Mouse (Mus musculus) kidney, postnatal 0 days (tissue): ENCODE results near the gene Nsun5. TPM values are rescaled to one million over a fixed set of nuclear protein-coding genes. Genes with fewer than 3 reads are reported as not detected.
"Not testable (repeated sequence)": the region's sequence is repeated elsewhere in the genome, so short reads cannot be mapped to it uniquely, and the experiment has no call there.

ENCODE experiments used
- ATAC-seq: fragments of 200-750 bp; cut with Nextera tagmentation; replicated peaks from 2 replicates; pipeline ENCODE4 v1.8.0; 2017; ENCODE audit warnings: low read depth, moderate number of reproducible peaks, moderate TSS enrichment, moderate library complexity; ENCODE audit not compliant: low FRiP score
- DNase-seq: peaks from one replicate; pipeline ENCODE4 v3.0.0-alpha.2; 2016; ENCODE audit warnings: low spot score
- H3K27ac ChIP-seq: fragments of 300-500 bp; sonication (generic); 2 replicates; pipeline ENCODE4 v1.5.1; 2014; ENCODE audit warnings: mild to moderate bottlenecking
- H3K27me3 ChIP-seq: fragments of 300-500 bp; sonication (generic); 2 replicates; pipeline ENCODE4 v1.6.1; 2014; ENCODE audit warnings: low read length, mixed read lengths; ENCODE audit not compliant: insufficient read depth
- H3K36me3 ChIP-seq: fragments of 300-500 bp; sonication (generic); 2 replicates; pipeline ENCODE4 v1.6.1; 2014; ENCODE audit warnings: low read length, mixed read lengths; ENCODE audit not compliant: insufficient read depth
- H3K4me1 ChIP-seq: fragments of 300-500 bp; sonication (generic); replicated peaks from 2 replicates; pipeline ENCODE4 v1.6.1; 2014; ENCODE audit warnings: antibody characterized with exemption, low read length, mixed read lengths; ENCODE audit not compliant: insufficient read depth
- H3K4me2 ChIP-seq: fragments of 300-500 bp; sonication (generic); 2 replicates; pipeline ENCODE4 v1.6.1; 2014; ENCODE audit warnings: mild to moderate bottlenecking, low read length, moderate library complexity, mixed read lengths
- H3K4me3 ChIP-seq: fragments of 300-500 bp; sonication (generic); replicated peaks from 2 replicates; pipeline ENCODE4 v1.5.1; 2014; ENCODE audit warnings: low read depth, low read length
- H3K9ac ChIP-seq: fragments of 300-500 bp; sonication (generic); 2 replicates; pipeline ENCODE4 v1.6.1; 2014; ENCODE audit warnings: low read depth, low read length
- H3K9me3 ChIP-seq: fragments of 300-500 bp; sonication (generic); replicated peaks from 2 replicates; pipeline ENCODE4 v1.6.1; 2016; ENCODE audit warnings: low read length, inconsistent platforms, mixed read lengths
- CTCF ChIP-seq: IDR thresholded peaks from 2 replicates; pipeline ENCODE4 v1.5.1; 2016; ENCODE audit warnings: antibody characterized with exemption, low read depth, mild to moderate bottlenecking, moderate library complexity
- WGBS: fragments of 180-500 bp; shearing (Covaris S2); extraction: QIAGEN DNeasy Blood & Tissue Kit; methylation state at CpG from one replicate; pipeline ENCODE4 v1.1.7; 2014; 5-methylcytosine and 5-hydroxymethylcytosine counted together
- polyA plus RNA-seq: library from polyadenylated mRNA; unstranded; fragments of >200 nt; fragmentation: Nextera tagmentation; extraction: Ambion mirVana; gene quantifications from 2 replicates; pipeline ENCODE4 v1.2.1, GENCODE M21; 2015

Nsun5 gene
- polyA plus RNA-seq, 1 experiment from 2014 or later, result 22.7 TPM

DNA sequence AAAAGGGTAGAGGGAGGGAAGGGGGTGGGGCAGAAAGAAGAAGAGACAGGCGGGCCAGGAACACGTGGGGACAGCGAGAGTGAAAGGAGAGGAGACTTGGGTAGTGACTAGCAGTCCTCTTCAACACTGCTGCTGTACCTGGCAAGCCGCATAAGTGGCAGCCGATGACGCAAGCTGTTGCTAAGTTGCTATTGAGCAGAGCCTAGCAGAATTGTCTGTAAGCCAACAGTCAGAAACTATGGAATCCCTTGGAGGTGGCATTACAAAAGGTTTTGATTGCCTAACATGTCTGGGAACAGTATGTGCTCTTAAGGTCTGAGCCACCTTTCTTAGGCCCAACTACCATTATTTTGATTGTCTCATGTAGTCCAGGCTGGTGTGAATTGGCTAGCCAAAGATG, 1.4 kb upstream of the Nsun5 start:
- no peak for DNase-seq
- WGBS, result 84% methylated on average over 6 of the region's 6 CpGs

DNA sequence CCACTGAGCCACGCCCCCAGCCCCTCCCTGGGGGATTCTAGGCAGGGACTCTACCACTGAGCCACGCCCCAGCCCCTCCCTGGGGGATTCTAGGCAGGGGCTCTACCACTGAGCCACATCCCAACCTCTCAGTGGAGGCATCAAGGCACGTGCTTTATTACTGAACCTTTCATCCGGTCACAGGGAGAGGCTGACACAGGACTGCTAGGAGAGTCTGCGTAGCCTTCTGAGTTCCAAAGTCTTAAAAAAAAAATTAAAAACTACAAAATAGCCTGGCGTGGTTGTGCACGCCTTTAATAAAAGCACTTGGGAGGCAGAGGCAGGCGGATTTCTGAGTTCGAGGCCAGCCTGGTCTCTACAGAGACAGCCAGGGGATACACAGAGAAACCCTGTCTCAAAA, 557 bp upstream of the Nsun5 start:
- not testable (repeated sequence) for DNase-seq, H3K27me3 ChIP-seq, H3K4me1 ChIP-seq, H3K9me3 ChIP-seq, ATAC-seq
- Histone ChIP-seq H3K9ac (peak overlapping the region; percentile 85), H3K27ac (peak overlapping the region; percentile 87), H3K4me3 (peak overlapping the region; percentile 81), H3K36me3 (peaks cover 13% of the 10 kb centered on the region), H3K4me2 (peak overlapping the region; percentile 81)
- 64% methylated on average over 9 of the region's 9 CpGs for WGBS

More for the DNA sequence above, 1.4 kb upstream of the Nsun5 start:
- no peaks in the 10 kb centered on the region for H3K27me3 ChIP-seq
- H3K4me3 ChIP-seq, result no peak overlapping the region
- no peak overlapping the region for H3K9ac ChIP-seq
- peaks cover 11% of the 10 kb centered on the region for H3K36me3 ChIP-seq
- no peak overlapping the region for H3K27ac ChIP-seq
- ATAC-seq, result no peak
- H3K9me3 ChIP-seq, result no peaks in the 10 kb centered on the region
- no peak overlapping the region for H3K4me2 ChIP-seq
- no peak for TF ChIP-seq CTCF
- H3K4me1 ChIP-seq, result peaks cover 6% of the 10 kb centered on the region; the same call in 1 of the 2 replicates

DNA sequence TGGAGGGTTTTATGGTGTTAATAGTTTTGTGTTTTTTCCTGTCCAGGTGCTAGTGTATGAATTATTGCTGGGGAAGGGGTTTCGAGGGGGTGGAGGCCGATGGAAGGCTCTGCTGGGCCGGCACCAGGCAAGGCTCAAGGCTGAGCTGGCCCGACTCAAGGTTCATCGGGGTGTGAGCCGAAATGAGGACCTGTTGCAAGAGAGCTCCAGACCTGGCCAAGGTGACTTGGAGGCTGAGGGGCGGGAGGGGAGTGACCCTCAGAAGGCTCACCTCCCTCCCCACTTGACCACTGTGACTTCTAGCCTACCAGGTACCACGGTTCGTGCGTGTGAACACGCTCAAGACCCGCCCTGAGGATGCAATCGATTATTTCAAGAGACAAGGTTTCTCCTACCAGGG, 1.4 kb downstream of the Nsun5 start:
- H3K9ac ChIP-seq, result 0 out of 2 replicates have a peak overlapping the region, but pooled peaks have one; percentile 8
- H3K27me3 ChIP-seq, result no peaks in the 10 kb centered on the region
- H3K9me3 ChIP-seq, result no peaks in the 10 kb centered on the region
- H3K4me2 ChIP-seq, result no peak overlapping the region
- DNase-seq, result no peak
- no peak for TF ChIP-seq CTCF
- no peak overlapping the region for H3K4me3 ChIP-seq
- H3K27ac ChIP-seq, result no peak overlapping the region
- peaks cover 6% of the 10 kb centered on the region; the same call in 1 of the 2 replicates for H3K4me1 ChIP-seq
- peaks cover 30% of the 10 kb centered on the region for H3K36me3 ChIP-seq
- whole genome bisulfite sequencing, result 92% methylated on average over 13 of the region's 13 CpGs
- ATAC-seq, result no peak

DNA sequence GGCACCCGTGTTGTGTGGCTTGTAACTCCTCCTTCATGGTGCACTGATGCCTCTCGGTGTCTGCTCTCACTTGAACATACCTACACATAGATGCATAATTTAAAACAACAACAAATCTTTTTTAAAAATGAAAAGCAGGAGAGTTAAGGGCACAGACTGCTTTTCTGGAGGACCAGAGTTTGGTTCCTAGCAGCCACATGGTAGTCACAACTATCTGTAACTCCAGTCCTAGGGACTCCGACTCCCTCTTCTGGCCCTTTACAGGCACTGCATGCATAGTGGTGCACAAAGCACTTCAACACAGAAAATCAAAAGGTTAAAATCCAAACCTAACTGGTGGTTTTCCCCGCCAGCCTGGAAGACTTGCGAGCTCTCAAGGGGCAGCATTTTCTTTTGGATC, 3.8 kb downstream of the Nsun5 start:
- no peaks in the 10 kb centered on the region for H3K27me3 ChIP-seq
- peak; percentile 25; the same call in 1 of the 2 replicates for TF ChIP-seq CTCF
- ATAC-seq, result no peak
- 95% methylated on average over 5 of the region's 5 CpGs for WGBS
- no peak overlapping the region for H3K9ac ChIP-seq
- H3K4me3 ChIP-seq, result no peak overlapping the region
- H3K36me3 ChIP-seq, result peaks cover 47% of the 10 kb centered on the region
- H3K27ac ChIP-seq, result no peak overlapping the region
- DNase-seq, result no peak
- H3K4me1 ChIP-seq, result peaks cover 6% of the 10 kb centered on the region; the same call in 1 of the 2 replicates
- no peaks in the 10 kb centered on the region for H3K9me3 ChIP-seq
- no peak overlapping the region for H3K4me2 ChIP-seq

DNA sequence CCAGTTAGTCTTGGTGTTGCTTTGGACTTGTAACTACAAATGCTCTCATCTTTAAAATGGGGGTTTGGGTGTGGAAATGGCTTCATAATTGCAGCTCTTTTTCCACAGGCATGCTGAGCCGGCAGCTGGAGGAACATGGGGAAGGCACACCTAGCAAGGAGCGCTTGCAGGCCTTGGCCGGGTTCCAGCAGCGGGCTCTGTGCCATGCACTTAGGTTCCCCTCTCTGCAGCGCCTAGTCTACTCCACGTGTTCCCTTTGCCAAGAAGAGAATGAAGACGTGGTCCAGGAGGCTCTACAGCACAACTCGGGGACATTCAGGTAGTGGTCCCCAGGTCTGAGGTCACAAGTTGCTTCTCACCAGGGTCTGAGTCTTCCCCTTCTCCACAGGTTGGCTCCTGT, 5.4 kb downstream of the Nsun5 start:
- H3K4me3 ChIP-seq, result no peak overlapping the region
- no peak overlapping the region for H3K27ac ChIP-seq
- H3K4me2 ChIP-seq, result no peak overlapping the region
- no peak for DNase-seq
- peaks cover 6% of the 10 kb centered on the region; the same call in 1 of the 2 replicates for H3K4me1 ChIP-seq
- no peaks in the 10 kb centered on the region for H3K9me3 ChIP-seq
- H3K9ac ChIP-seq, result no peak overlapping the region
- no peaks in the 10 kb centered on the region for H3K27me3 ChIP-seq
- ATAC-seq, result no peak
- WGBS, result 71% methylated on average over 8 of the region's 8 CpGs
- TF ChIP-seq CTCF, result no peak
- H3K36me3 ChIP-seq, result peaks cover 61% of the 10 kb centered on the region

DNA sequence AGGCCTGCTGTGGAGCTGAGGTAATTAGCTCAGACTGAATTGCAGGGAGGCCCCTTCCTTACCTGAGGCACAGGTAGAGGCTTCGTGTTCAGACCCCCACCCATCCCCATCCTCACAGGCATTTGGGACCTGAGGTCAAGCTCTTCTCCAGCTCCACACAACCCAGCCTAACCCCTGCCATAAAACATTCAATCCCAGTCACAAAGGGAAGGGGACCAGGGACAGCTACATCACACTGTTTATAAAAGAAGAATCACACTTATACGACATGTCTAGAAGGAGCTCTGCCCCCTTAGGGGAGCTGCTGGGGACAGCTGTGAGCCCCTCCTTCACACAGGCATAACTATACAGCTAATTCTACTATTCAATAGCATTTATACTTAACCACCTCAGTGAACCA, 6.6 kb downstream of the Nsun5 start:
- no peaks in the 10 kb centered on the region for H3K4me1 ChIP-seq
- DNase-seq (no peak), ATAC-seq (no peak)
- no peak overlapping the region for H3K4me3 ChIP-seq
- no peak for TF ChIP-seq CTCF
- H3K4me2 ChIP-seq, result no peak overlapping the region
- H3K27ac ChIP-seq, result no peak overlapping the region
- H3K27me3 ChIP-seq, result no peaks in the 10 kb centered on the region
- 56% methylated on average over 2 of the region's 2 CpGs for WGBS
- no peak overlapping the region for H3K9ac ChIP-seq
- no peaks in the 10 kb centered on the region for H3K9me3 ChIP-seq
- peaks cover 73% of the 10 kb centered on the region for H3K36me3 ChIP-seq

DNA sequence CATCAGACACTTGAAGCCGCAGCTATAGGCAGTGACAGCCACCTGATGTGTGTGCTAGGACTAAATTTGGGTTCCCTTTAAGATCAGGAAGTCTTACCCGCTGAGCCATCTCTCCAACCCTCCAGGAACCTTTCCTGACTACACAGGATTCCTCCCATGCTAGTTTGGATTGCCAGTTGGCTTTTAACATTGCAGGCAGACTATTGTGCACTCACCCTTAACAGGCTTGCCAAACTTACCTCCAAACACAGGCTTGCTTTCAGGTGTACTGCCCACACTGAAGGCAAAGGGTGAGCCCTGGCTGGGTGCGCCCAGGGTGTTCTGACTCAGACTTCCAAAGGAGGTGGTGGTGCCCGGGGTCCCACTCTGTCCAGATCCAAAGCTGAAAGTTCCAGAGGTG, 10.9 kb downstream of the Nsun5 start:
- Histone ChIP-seq H3K4me3 (no peak overlapping the region), H3K4me2 (no peak overlapping the region), H3K9me3 (no peaks in the 10 kb centered on the region), H3K36me3 (peaks cover 91% of the 10 kb centered on the region), H3K27me3 (no peaks in the 10 kb centered on the region), H3K9ac (no peak overlapping the region), H3K27ac (no peak overlapping the region), H3K4me1 (no peaks in the 10 kb centered on the region)
- 92% methylated on average over 4 of the region's 4 CpGs for WGBS
- ATAC-seq, result no peak
- TF ChIP-seq CTCF, result no peak
- no peak for DNase-seq
